Mouse (Mus musculus) left cerebral cortex, postnatal 36 days (tissue): ENCODE measurements around the gene Ppp1r1b. TPM values are rescaled to one million over a fixed set of nuclear protein-coding genes. Genes with fewer than 3 reads are reported as not detected.

Experiments
- DNase-seq, 2 experiments: peaks; one replicate each; pipeline ENCODE4 v3.0.0; 2021 to 2022; ENCODE audit warnings: low spot score in 2 of 2, mixed read lengths in 1 of 2
- intact Hi-C: fragments of 180-260 bp; cut with DNase I; formaldehyde crosslinking; loops from one replicate; pipeline ENCODE4 v1.15.1; 2025
- total RNA-seq, 2 experiments: library from RNA; stranded (reverse); gene quantifications; 2 replicates each; pipeline ENCODE4 v1.2.3; 2021

Gene Ppp1r1b
- total RNA-seq, 2 experiments from 2014 or later, result 225 to 274 TPM

- DNase-seq, result peak; percentile 53 to 63
These were observed 20.8 kb upstream of the Ppp1r1b start for GRCm38 (mm10) chr11:98327136-98328030.

GRCm38 (mm10) chr11:98328031-98328370 lies 20.2 kb upstream of the Ppp1r1b start:
- peak in 1 of 2 experiments; percentile 55 for DNase-seq
- intact Hi-C loops, result no loop called here

More at GRCm38 (mm10) chr11:98327136-98328030, 20.8 kb upstream of the Ppp1r1b start:
- intact Hi-C loops, result no loop called here

GRCm38 (mm10) chr11:98328371-98329069 lies 19.7 kb upstream of the Ppp1r1b start:
- DNase-seq, result peak; percentile 55 to 69
- intact Hi-C loops, result no loop called here

GRCm38 (mm10) chr11:98329081-98329959 lies 18.9 kb upstream of the Ppp1r1b start, which contains the start of gene Neurod2:
Gene Neurod2 (minus strand): TSS chr11:98329648.
- intact Hi-C loops, result no loop called here
- DNase-seq, result peak; percentile 80 to 85

- peak in 1 of 2 experiments; percentile 46 for DNase-seq
- intact Hi-C loops, result loop anchor here (10.0 kb wide), 1 partner anchor 215 kb away; the partner anchor contains the start of gene Ikzf3
These were observed 18.1 kb upstream of the Ppp1r1b start for GRCm38 (mm10) chr11:98329960-98330744.

- intact Hi-C loops, result loop anchor here (10.0 kb wide), 1 partner anchor 214 kb away; the partner anchor contains the start of gene Ikzf3
- no peak for DNase-seq
These were observed 17.4 kb upstream of the Ppp1r1b start for GRCm38 (mm10) chr11:98330745-98331204.

GRCm38 (mm10) chr11:98331401-98331800 lies 16.8 kb upstream of the Ppp1r1b start:
- intact Hi-C loops, result loop anchor here (10.0 kb wide), 1 partner anchor 213 kb away; the partner anchor contains the start of gene Ikzf3
- DNase-seq, result no peak

- no peak for DNase-seq
- intact Hi-C loops, result loop anchor here (10.0 kb wide), 1 partner anchor 213 kb away; the partner anchor contains the start of gene Ikzf3
These were observed 16.0 kb upstream of the Ppp1r1b start for GRCm38 (mm10) chr11:98332186-98332585.

- intact Hi-C loops, result loop anchor here (10.0 kb wide), 1 partner anchor 212 kb away; the partner anchor contains the start of gene Ikzf3
- no peak for DNase-seq
These were observed 15.4 kb upstream of the Ppp1r1b start for GRCm38 (mm10) chr11:98332841-98333240.

GRCm38 (mm10) chr11:98333263-98333696 lies 14.9 kb upstream of the Ppp1r1b start:
- peak; percentile 52 to 67 for DNase-seq
- intact Hi-C loops, result loop anchor here (10.0 kb wide), 1 partner anchor 212 kb away; the partner anchor contains the start of gene Ikzf3

- peak; percentile 50 to 65 for DNase-seq
- intact Hi-C loops, result loop anchor here (10.0 kb wide), 1 partner anchor 211 kb away; the partner anchor contains the start of gene Ikzf3
These were observed 14.0 kb upstream of the Ppp1r1b start for GRCm38 (mm10) chr11:98333981-98334741.

- no peak for DNase-seq
- intact Hi-C loops, result loop anchor here (10.0 kb wide), 1 partner anchor 210 kb away; the partner anchor contains the start of gene Ikzf3
These were observed 13.0 kb upstream of the Ppp1r1b start for GRCm38 (mm10) chr11:98335250-98335649.

- DNase-seq, result no peak
- intact Hi-C loops, result loop anchor here (10.0 kb wide), 1 partner anchor 208 kb away; the partner anchor contains the start of gene Ikzf3
These were observed 11.7 kb upstream of the Ppp1r1b start for GRCm38 (mm10) chr11:98336245-98337107.

GRCm38 (mm10) chr11:98338507-98338961 lies 9.7 kb upstream of the Ppp1r1b start:
- intact Hi-C loops, result loop anchor here (10.0 kb wide), 1 partner anchor 206 kb away; the partner anchor contains the start of gene Ikzf3
- peak; percentile 89 to 95 for DNase-seq

GRCm38 (mm10) chr11:98339071-98339501 lies 9.1 kb upstream of the Ppp1r1b start:
- intact Hi-C loops, result loop anchor here (10.0 kb wide), 1 partner anchor 206 kb away; the partner anchor contains the start of gene Ikzf3

More at GRCm38 (mm10) chr11:98339071-98339501, 9.1 kb upstream of the Ppp1r1b start:
- DNase-seq, result peak; percentile 46 to 49
